Mouse (Mus musculus) adrenal gland, adult 8-10 months (tissue): ENCODE data around the gene Tsen34. TPM values are rescaled to one million over a fixed set of nuclear protein-coding genes. Genes with fewer than 3 reads are reported as not detected.

Experiments used
- DNase-seq: peaks from one replicate; pipeline ENCODE4 v3.0.0; 2022
- total RNA-seq, 4 experiments: library from RNA; stranded (reverse); gene quantifications; 2 replicates each; pipeline ENCODE4 v1.2.4; 2022

The Tsen34 gene
- total RNA-seq, result 100 to 1,000 TPM; 114 to 130 (median 122) TPM

- DNase-seq, result no peak
Measured at GRCm38 (mm10) chr7:3692382-3692986, at the start of gene Tsen34. Gene Tsen34, plus strand, starts transcription at chr7:3692863.

GRCm38 (mm10) chr7:3643412-3643811, 49.3 kb upstream of the Tsen34 start:
- DNase-seq, result no peak

GRCm38 (mm10) chr7:3643843-3644242, 48.8 kb upstream of the Tsen34 start:
- no peak for DNase-seq

- DNase-seq, result no peak
Measured at GRCm38 (mm10) chr7:3644348-3644671, 48.4 kb upstream of the Tsen34 start.

GRCm38 (mm10) chr7:3644672-3645487, 47.8 kb upstream of the Tsen34 start, which contains the start of gene Cnot3:
Gene Cnot3, plus strand, starts transcription at chr7:3645268.
- peak; percentile 100 for DNase-seq

- no peak for DNase-seq
Measured at GRCm38 (mm10) chr7:3645488-3646025, 47.1 kb upstream of the Tsen34 start.

- no peak for DNase-seq
Measured at GRCm38 (mm10) chr7:3646188-3646587, 46.5 kb upstream of the Tsen34 start.

GRCm38 (mm10) chr7:3646641-3647040, 46.0 kb upstream of the Tsen34 start:
- no peak for DNase-seq

GRCm38 (mm10) chr7:3656966-3657365, 35.7 kb upstream of the Tsen34 start:
- no peak for DNase-seq

GRCm38 (mm10) chr7:3658578-3658977, 34.1 kb upstream of the Tsen34 start:
- DNase-seq, result no peak

GRCm38 (mm10) chr7:3664524-3665214, 28.0 kb upstream of the Tsen34 start:
- peak; percentile 35 for DNase-seq

GRCm38 (mm10) chr7:3665215-3666114, 27.2 kb upstream of the Tsen34 start, which contains the start of gene Leng1:
Gene Leng1, minus strand, starts transcription at chr7:3665840.
- peak; percentile 98 for DNase-seq

- DNase-seq, result no peak
Measured at GRCm38 (mm10) chr7:3666921-3667391, 25.7 kb upstream of the Tsen34 start.

GRCm38 (mm10) chr7:3674507-3675227, 18.0 kb upstream of the Tsen34 start:
- peak; percentile 50 for DNase-seq

- DNase-seq, result no peak
Measured at GRCm38 (mm10) chr7:3675228-3675548, 17.5 kb upstream of the Tsen34 start.

- no peak for DNase-seq
Measured at GRCm38 (mm10) chr7:3676371-3676770, 16.3 kb upstream of the Tsen34 start.

GRCm38 (mm10) chr7:3677342-3677741, 15.3 kb upstream of the Tsen34 start, which contains the start of gene Tmc4:
Gene Tmc4, minus strand, starts transcription at chr7:3677553.
- no peak for DNase-seq

- DNase-seq, result no peak
Measured at GRCm38 (mm10) chr7:3683908-3684550, 8.6 kb upstream of the Tsen34 start.

- no peak for DNase-seq
Measured at GRCm38 (mm10) chr7:3684698-3685097, 8.0 kb upstream of the Tsen34 start.

- DNase-seq, result no peak
Measured at GRCm38 (mm10) chr7:3685400-3686187, 7.1 kb upstream of the Tsen34 start.
